Mouse (Mus musculus) inflammation-experienced regulatory T-cells, adult 6 months (primary cell): ENCODE data around the gene Btrc. TPM values are rescaled to one million over a fixed set of nuclear protein-coding genes. Genes with fewer than 3 reads are reported as not detected.

ENCODE experiments used
- ATAC-seq: one replicate; pipeline ENCODE4 v1.8.0; 2017
- polyA plus RNA-seq, 3 experiments: library from polyadenylated mRNA; unstranded; fragments of 100-300 nt; shearing (Covaris generic); gene quantifications; one replicate each; pipeline ENCODE4 v1.2.1; 2017

Gene Btrc
- polyA plus RNA-seq, 3 experiments from 2014 or later, result 25.7 to 36.4 (median 32.8) TPM

GRCm38 (mm10) chr19:45430971-45431633, 67.6 kb downstream of the Btrc start:
- ATAC-seq, result no peak

GRCm38 (mm10) chr19:45432351-45432750, 68.8 kb downstream of the Btrc start:
- ATAC-seq, result no peak

GRCm38 (mm10) chr19:45436019-45436418, 72.5 kb downstream of the Btrc start:
- ATAC-seq, result peak; percentile 61

GRCm38 (mm10) chr19:45437175-45437574, 73.6 kb downstream of the Btrc start:
- ATAC-seq, result no peak

- no peak for ATAC-seq
Measured at GRCm38 (mm10) chr19:45438191-45438590, 74.7 kb downstream of the Btrc start.

GRCm38 (mm10) chr19:45438928-45439846, 75.7 kb downstream of the Btrc start:
- no peak for ATAC-seq

- no peak for ATAC-seq
Measured at GRCm38 (mm10) chr19:45440554-45441175, 77.1 kb downstream of the Btrc start.

GRCm38 (mm10) chr19:45441717-45442116, 78.2 kb downstream of the Btrc start:
- no peak for ATAC-seq

GRCm38 (mm10) chr19:45445253-45445933, 81.9 kb downstream of the Btrc start:
- ATAC-seq, result no peak

- no peak for ATAC-seq
Measured at GRCm38 (mm10) chr19:45446631-45447030, 83.1 kb downstream of the Btrc start.

- ATAC-seq, result no peak
Measured at GRCm38 (mm10) chr19:45447222-45447621, 83.7 kb downstream of the Btrc start.

GRCm38 (mm10) chr19:45447886-45448285, 84.4 kb downstream of the Btrc start:
- ATAC-seq, result no peak

GRCm38 (mm10) chr19:45454391-45454790, 90.9 kb downstream of the Btrc start:
- ATAC-seq, result no peak

GRCm38 (mm10) chr19:45456896-45457295, 93.4 kb downstream of the Btrc start:
- no peak for ATAC-seq

GRCm38 (mm10) chr19:45458702-45459101, 95.2 kb downstream of the Btrc start:
- ATAC-seq, result no peak

GRCm38 (mm10) chr19:45459931-45460665, 96.6 kb downstream of the Btrc start:
- no peak for ATAC-seq

GRCm38 (mm10) chr19:45460749-45461736, 97.5 kb downstream of the Btrc start:
- ATAC-seq, result no peak

GRCm38 (mm10) chr19:45469760-45470159, 106.2 kb downstream of the Btrc start:
- ATAC-seq, result no peak

GRCm38 (mm10) chr19:45472691-45473520, 109.4 kb downstream of the Btrc start:
- peak; percentile 61 for ATAC-seq

GRCm38 (mm10) chr19:45474686-45475085, 111.2 kb downstream of the Btrc start:
- ATAC-seq, result no peak
